Mouse (Mus musculus) stomach, postnatal 0 days (tissue): ENCODE results near the gene Panx2. TPM values are rescaled to one million over a fixed set of nuclear protein-coding genes. Genes with fewer than 3 reads are reported as not detected.

ENCODE experiments used
- ATAC-seq: fragments of 200-750 bp; cut with Nextera tagmentation; 2 replicates; pipeline ENCODE4 v1.8.0; 2017; ENCODE audit not compliant: low FRiP score, low TSS enrichment
- DNase-seq: peaks from one replicate; pipeline ENCODE4 v3.0.0-alpha.2; 2016; ENCODE audit warnings: low spot score
- H3K27ac ChIP-seq: fragments of 300-500 bp; sonication (generic); replicated peaks from 2 replicates; pipeline ENCODE4 v1.5.1; 2014; ENCODE audit warnings: mild to moderate bottlenecking, control low read depth
- H3K27me3 ChIP-seq: fragments of 300-500 bp; sonication (generic); 2 replicates; pipeline ENCODE4 v1.6.1; 2014; ENCODE audit warnings: low read length; ENCODE audit not compliant: control insufficient read depth, insufficient read depth
- H3K36me3 ChIP-seq: fragments of 300-500 bp; sonication (generic); 2 replicates; pipeline ENCODE4 v1.6.1; 2014; ENCODE audit warnings: low read length, mixed read lengths; ENCODE audit not compliant: control insufficient read depth, insufficient read depth
- H3K4me1 ChIP-seq: fragments of 300-500 bp; sonication (generic); replicated peaks from 2 replicates; pipeline ENCODE4 v1.6.1; 2014; ENCODE audit warnings: antibody characterized with exemption; ENCODE audit not compliant: control insufficient read depth, insufficient read depth
- H3K4me2 ChIP-seq: fragments of 300-500 bp; sonication (generic); replicated peaks from 2 replicates; pipeline ENCODE4 v1.6.1; 2014; ENCODE audit warnings: low read depth, mild to moderate bottlenecking, control low read depth, moderate library complexity
- H3K4me3 ChIP-seq: fragments of 300-500 bp; sonication (generic); 2 replicates; pipeline ENCODE4 v1.5.1; 2014; ENCODE audit warnings: low read depth, low read length, control low read depth
- H3K9ac ChIP-seq: fragments of 300-500 bp; sonication (generic); 2 replicates; pipeline ENCODE4 v1.6.1; 2014; ENCODE audit warnings: mild to moderate bottlenecking, low read length, control low read depth, mixed read lengths
- H3K9me3 ChIP-seq: fragments of 300-500 bp; sonication (generic); 2 replicates; pipeline ENCODE4 v1.6.1; 2016; ENCODE audit warnings: low read length; ENCODE audit not compliant: control insufficient read depth
- CTCF ChIP-seq: IDR thresholded peaks from 2 replicates; pipeline ENCODE4 v1.5.1; 2016; ENCODE audit warnings: antibody characterized with exemption, low read depth, mild to moderate bottlenecking, moderate library complexity
- EP300 ChIP-seq: optimal IDR thresholded peaks from 2 replicates; pipeline ENCODE3; 2016; ENCODE audit warnings: antibody characterized with exemption
- WGBS: fragments of 180-500 bp; shearing (Covaris S2); extraction: QIAGEN DNeasy Blood & Tissue Kit; methylation state at CpG from one replicate; pipeline ENCODE4 v1.1.7; 2014; 5-methylcytosine and 5-hydroxymethylcytosine counted together
- polyA plus RNA-seq: library from polyadenylated mRNA; unstranded; fragments of >200 nt; fragmentation: Nextera tagmentation; extraction: Ambion mirVana; gene quantifications from 2 replicates; pipeline ENCODE4 v1.2.1, GENCODE M21; 2015

The Panx2 gene
- polyA plus RNA-seq, 1 experiment from 2014 or later: 0.79 TPM

DNA sequence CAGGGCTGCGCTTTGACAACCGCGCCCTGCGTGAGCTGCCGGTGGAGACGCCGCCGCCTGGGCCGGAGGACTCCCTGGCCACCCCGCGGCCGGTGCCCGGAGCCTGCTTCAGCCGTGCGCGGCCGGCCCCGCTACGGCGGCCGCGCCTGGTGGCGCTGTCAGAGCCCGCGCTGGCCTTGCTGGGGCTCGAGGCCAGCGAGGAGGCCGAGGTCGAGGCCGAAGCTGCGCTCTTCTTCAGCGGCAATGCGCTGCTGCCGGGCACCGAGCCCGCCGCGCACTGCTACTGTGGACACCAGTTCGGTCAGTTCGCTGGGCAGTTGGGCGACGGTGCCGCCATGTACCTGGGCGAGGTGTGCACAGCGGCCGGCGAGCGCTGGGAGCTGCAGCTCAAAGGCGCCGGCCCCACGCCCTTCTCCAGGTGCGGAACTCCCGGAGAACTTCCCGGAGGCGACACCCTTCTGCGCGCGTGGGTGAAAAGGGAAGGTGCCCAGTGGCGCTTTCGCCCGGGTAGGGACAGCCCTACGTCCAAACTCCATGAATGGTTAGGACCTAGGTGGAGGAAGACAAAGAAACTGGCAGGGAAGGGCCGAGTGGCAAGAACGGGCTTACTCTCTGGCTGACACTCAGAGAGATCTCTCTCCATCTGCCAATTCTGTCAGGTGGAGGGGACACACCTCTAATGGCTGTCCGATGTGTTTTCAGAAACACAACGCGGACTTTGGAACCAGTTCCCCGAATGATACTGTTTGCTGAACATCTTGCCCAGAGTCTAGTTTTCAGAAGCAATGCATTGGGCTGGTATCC is 29.9 kb downstream of the Panx2 start:
- peak overlapping the region; percentile 96 for H3K4me2 ChIP-seq
- peak; percentile 56 for ATAC-seq
- TF ChIP-seq EP300 (no peak), CTCF (no peak; the same call in 1 of the 2 replicates)
- H3K36me3 ChIP-seq: peaks cover 27% of the 10 kb centered on the region
- peak; percentile 77 for DNase-seq
- no peaks in the 10 kb centered on the region; the same call in 1 of the 2 replicates for H3K4me1 ChIP-seq
- WGBS: 3% methylated on average over 45 of the region's 68 CpGs
- no peaks in the 10 kb centered on the region for H3K27me3 ChIP-seq
- H3K27ac ChIP-seq: peak overlapping the region; percentile 94
- H3K9ac ChIP-seq: peak overlapping the region; percentile 96
- no peaks in the 10 kb centered on the region for H3K9me3 ChIP-seq
- peak overlapping the region; percentile 93 for H3K4me3 ChIP-seq

GRCm38 (mm10) chr15:89090662-89091061 is 31.1 kb downstream of the Panx2 start:
- no peak for TF ChIP-seq CTCF
- TF ChIP-seq EP300: no peak
- Histone ChIP-seq H3K27ac (no peak overlapping the region), H3K4me3 (no peak overlapping the region), H3K36me3 (peaks cover 26% of the 10 kb centered on the region), H3K9me3 (no peaks in the 10 kb centered on the region), H3K9ac (no peak overlapping the region), H3K27me3 (no peaks in the 10 kb centered on the region), H3K4me2 (no peak overlapping the region), H3K4me1 (no peaks in the 10 kb centered on the region; the same call in 1 of the 2 replicates)
- no peak for DNase-seq
- WGBS: 83% methylated on average over 4 of the region's 4 CpGs
- ATAC-seq: no peak

DNA sequence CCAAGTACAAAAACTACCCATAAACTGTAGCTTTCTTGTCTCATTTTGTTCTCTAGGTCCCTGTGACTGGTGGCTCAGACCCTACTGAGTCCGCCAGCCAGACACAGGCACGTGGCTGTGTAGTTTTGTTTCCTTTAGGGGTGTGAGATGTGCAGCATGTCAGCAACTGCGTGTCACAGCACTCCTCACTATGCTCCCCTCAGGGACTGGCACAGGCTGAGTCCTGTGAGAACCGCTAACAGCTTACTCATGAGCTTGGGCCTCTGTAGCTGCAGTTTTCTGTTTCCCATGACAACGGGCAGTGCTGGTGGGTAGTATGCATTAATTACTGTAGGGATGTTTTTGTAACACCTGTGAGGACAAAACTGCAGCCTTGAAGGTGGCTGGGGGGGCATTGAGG is 32.6 kb downstream of the Panx2 start:
- ATAC-seq (no peak), DNase-seq (no peak)
- no peaks in the 10 kb centered on the region; the same call in 1 of the 2 replicates for H3K4me1 ChIP-seq
- H3K4me2 ChIP-seq: no peak overlapping the region
- TF ChIP-seq CTCF: no peak
- TF ChIP-seq EP300: no peak
- H3K36me3 ChIP-seq: peaks cover 30% of the 10 kb centered on the region
- no peaks in the 10 kb centered on the region for H3K27me3 ChIP-seq
- 76% methylated on average over 5 of the region's 5 CpGs for WGBS
- H3K9ac ChIP-seq: no peak overlapping the region
- no peak overlapping the region for H3K4me3 ChIP-seq
- H3K9me3 ChIP-seq: no peaks in the 10 kb centered on the region
- H3K27ac ChIP-seq: no peak overlapping the region

DNA sequence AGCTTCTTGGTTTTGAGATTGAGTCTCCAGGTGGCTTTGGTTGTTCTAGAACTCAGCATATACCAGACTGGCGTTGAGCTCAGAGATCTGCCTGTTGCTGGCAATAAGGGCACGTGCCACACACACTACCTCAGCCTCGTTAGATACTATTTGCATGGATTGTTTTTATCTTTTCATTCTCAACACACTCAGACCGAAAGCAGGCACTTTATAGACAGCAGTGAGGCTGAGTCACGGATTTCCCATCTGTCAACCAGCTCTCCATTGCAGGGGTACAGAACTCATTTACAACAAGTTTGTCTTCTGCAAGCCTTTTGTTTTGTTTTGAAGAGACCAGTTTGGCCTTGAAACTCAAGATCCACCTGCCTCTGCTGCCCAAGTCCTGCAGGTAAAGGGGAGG is 37.9 kb downstream of the Panx2 start:
- Histone ChIP-seq H3K4me3 (no peak overlapping the region), H3K4me1 (no peaks in the 10 kb centered on the region), H3K9ac (no peak overlapping the region), H3K27ac (no peak overlapping the region), H3K4me2 (no peak overlapping the region), H3K9me3 (no peaks in the 10 kb centered on the region), H3K36me3 (peaks cover 59% of the 10 kb centered on the region), H3K27me3 (no peaks in the 10 kb centered on the region)
- ATAC-seq (no peak), DNase-seq (no peak)
- no peak for TF ChIP-seq CTCF
- no peak for TF ChIP-seq EP300
- WGBS: 89% methylated on average over 5 of the region's 5 CpGs

GRCm38 (mm10) chr15:89098616-89099015 is 39.1 kb downstream of the Panx2 start:
- DNase-seq: no peak
- H3K9me3 ChIP-seq: no peaks in the 10 kb centered on the region
- H3K4me3 ChIP-seq: no peak overlapping the region
- TF ChIP-seq EP300: no peak
- no peak for TF ChIP-seq CTCF
- H3K9ac ChIP-seq: no peak overlapping the region
- ATAC-seq: no peak
- H3K36me3 ChIP-seq: peaks cover 58% of the 10 kb centered on the region
- no peaks in the 10 kb centered on the region for H3K27me3 ChIP-seq
- no peak overlapping the region for H3K27ac ChIP-seq
- no peaks in the 10 kb centered on the region for H3K4me1 ChIP-seq
- H3K4me2 ChIP-seq: no peak overlapping the region
- 88% methylated on average over 7 of the region's 7 CpGs for WGBS

DNA sequence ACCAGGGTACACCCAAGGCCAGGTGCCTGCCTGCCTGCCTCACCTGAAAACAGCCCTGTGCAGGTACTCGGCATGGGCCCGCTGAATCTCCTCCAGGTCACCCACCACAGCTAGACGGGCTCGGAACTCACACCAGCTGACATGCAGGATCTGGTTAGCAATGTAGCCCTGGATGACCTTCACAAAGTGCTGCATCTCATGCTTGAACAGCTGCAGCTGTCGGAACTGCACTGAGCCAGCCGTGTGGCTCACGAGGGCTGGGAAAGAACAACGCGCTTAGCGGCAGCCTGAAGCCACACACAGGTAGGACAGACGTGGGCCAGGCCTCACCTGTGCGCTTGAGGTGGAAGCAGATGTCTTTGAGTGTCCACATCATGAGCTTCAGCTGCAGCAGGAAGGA is 41.3 kb downstream of the Panx2 start:
- TF ChIP-seq EP300: no peak
- TF ChIP-seq CTCF: no peak
- H3K36me3 ChIP-seq: peaks cover 56% of the 10 kb centered on the region
- no peaks in the 10 kb centered on the region for H3K27me3 ChIP-seq
- no peak overlapping the region for H3K4me3 ChIP-seq
- H3K4me2 ChIP-seq: no peak overlapping the region
- H3K27ac ChIP-seq: no peak overlapping the region
- WGBS: 81% methylated on average over 12 of the region's 12 CpGs
- ATAC-seq (no peak), DNase-seq (no peak)
- no peaks in the 10 kb centered on the region for H3K9me3 ChIP-seq
- H3K4me1 ChIP-seq: no peaks in the 10 kb centered on the region
- H3K9ac ChIP-seq: no peak overlapping the region
